Mouse (Mus musculus) skeletal muscle tissue, adult 2 months (tissue): ENCODE data around the gene Lipa.

Experiments
- DNase-seq: peaks from one replicate; pipeline ENCODE4 v3.0.0-alpha.2; 2012; ENCODE audit warnings: low read depth, low spot score

Gene Lipa

DNA sequence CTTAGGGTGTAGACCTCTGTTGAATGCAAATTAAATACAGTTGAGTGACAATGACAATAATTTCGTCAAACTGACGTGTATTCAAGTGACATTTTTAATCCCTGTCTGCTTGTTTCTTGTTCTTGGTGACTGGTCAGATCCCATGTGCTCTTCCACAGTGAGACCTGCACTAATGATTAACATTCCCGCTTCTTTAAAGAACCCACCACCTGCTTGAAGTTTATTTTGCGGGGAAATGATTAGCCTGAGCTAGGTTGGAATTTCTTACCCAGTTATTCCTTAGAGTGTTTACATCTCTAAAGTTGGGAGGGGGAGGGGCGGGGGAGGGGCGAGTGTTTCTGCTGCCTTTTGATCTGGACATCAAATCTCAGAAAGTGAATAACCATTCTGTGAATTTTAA, 59.1 kb downstream of the Lipa start:
- DNase-seq: no peak

DNA sequence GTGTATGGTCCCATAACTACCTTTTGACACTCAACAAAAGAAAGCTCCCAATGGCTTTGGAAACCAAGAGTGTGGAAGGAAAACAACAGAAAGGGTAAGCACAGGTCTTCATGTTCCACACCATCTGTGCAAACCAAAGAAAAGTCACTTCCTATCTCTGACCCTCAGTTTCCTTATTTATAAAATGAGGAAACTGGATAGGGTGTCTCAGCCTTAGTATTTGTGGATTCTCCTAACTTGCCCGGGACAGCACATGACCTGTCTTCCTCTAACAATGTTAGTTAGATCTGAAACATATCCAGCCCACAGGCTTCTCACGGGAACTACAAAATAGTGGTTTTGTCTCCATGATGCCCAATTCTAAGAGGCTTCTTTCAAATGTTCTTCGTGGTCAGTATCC, 62.8 kb downstream of the Lipa start:
- DNase-seq: no peak

DNA sequence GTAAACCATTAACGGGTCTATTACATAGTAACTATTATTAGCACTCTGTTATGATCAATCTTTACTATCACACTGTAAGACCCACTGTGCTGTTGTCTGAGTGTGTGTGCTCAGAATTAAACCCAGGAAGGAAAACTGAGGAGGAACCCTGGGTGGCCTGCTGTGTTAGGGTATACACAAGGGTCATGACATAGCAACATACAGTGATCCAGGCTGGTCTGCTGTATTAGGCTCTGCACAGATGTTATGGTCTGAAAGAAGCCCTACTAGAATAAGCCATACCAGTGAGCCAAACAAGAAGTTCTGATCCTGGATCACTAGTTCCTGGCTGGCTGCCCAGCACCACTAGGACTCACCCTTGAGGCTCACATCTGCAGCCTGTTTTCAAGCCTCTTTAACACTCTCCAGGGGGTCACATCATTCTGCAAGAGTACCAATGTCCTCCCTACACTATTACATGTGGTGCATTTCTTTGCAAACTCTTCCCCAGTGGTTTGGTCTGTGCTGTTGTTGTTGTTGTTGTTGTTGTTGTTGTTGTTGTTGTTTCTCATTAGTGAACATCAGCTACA, 65.7 kb downstream of the Lipa start:
- DNase-seq: no peak

DNA sequence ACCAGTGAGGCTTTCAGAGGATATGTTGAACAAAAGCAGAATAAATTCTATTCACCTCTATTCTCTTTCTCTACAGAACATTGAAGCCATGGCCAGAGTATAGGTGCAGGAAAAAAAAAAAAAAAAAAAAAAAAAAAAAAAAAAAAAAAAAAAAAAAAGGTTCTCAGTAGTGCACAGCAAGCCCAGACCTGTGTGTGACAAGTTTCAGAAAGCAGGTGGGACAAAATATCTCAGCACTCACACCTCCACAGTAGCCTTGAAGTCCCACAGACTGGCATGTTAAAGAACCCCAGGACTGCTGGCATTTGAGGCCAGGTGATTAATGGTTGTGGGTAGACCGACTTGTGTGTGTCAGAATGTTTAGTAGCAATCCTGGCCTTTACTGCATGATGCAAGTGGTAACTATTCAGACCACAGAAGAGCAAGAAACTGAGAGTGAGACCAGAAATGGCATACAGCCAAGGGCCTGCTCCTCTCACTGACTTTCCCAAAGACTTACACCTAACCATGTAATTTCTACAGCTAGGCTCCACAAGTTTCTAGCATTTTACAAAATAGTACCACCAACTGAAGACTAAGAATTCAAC, 76.4 kb downstream of the Lipa start:
- no peak for DNase-seq

DNA sequence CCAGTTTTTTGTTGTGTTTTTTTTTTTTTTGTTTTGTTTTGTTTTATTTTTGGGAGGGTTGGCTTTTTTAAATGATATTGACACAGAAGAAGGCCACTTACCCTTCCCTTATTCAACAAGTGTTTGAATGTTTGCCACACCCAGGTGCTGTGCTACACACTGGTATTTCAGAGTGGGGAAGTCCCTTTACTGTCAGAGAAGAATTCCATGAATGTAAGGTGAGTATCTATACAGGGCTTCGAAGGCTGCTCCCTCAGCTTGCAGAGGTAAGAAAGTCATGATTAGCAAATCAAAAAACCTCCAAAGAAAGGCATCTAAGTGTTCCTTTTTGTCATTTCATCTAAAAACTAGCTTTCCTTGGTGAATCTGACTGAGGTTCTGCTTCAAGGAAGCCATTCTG, 78.4 kb downstream of the Lipa start:
- no peak for DNase-seq

DNA sequence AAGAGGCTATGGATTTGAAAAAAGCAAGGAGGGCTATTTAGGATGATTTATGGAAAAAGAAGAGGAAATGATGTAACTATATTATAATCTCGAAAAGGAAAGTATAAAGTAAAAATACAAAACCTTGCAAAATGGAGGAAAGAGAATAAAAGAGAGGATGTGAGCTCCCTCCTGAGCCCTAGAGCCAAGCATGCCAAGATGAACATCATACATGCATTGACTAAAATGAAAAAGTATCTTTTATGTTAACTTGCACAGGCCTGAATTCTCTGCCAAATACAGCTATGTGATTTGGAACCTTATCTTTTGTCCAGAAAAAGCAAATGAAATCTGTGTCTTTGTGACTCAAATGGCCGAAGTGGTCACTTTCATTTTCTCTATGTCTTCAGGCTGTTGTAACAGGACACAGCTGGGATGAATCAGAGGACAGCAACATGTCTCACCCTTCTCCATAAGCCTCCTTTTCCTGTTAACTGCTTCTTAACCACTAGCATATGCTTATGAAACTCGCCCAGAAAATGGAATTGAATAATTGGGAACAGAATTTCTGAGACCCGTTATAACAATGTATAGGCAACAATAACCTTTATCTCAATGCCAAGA, 81.8 kb downstream of the Lipa start:
- DNase-seq: peak; percentile 35

DNA sequence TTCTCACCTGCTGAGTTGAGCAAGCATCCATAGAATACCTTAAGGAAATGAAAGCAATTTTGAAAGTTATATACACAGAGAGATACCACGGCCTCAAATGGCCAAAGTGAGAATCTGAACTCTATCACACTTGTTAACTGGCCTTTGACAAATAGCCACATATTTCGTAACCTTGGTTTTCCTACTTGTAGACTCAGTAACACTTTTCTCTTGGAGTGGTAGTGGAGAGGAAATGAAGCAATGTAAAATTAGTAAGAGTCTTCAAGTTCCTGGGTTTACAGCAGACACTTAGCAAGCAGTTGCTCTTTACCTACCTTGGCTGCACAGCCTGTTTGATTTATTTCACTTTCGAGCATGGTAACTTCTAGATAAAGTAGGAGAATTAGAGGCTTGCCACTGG, 82.5 kb downstream of the Lipa start:
- DNase-seq: no peak
